Mouse (Mus musculus) lung, postnatal 0 days (tissue): Measurements from ENCODE around the gene Arhgap10. TPM values are rescaled to one million over a fixed set of nuclear protein-coding genes. Genes with fewer than 3 reads are reported as not detected.
A peak's percentile ranks its signal among the peaks of the same experiment; 100 is the strongest.

ENCODE experiments used
- ATAC-seq: fragments of 200-750 bp; cut with Nextera tagmentation; 2 replicates; pipeline ENCODE4 v1.8.0; 2017; ENCODE audit warnings: moderate library complexity
- DNase-seq: peaks from one replicate; pipeline ENCODE4 v3.0.0-alpha.2; 2016; ENCODE audit warnings: low spot score
- H3K27ac ChIP-seq: fragments of 300-500 bp; sonication (generic); 2 replicates; pipeline ENCODE4 v1.5.1; 2014; ENCODE audit warnings: antibody characterized with exemption, mild to moderate bottlenecking, low read length, mixed read lengths
- H3K27me3 ChIP-seq: fragments of 300-500 bp; sonication (generic); replicated peaks from 2 replicates; pipeline ENCODE4 v1.6.1; 2014; ENCODE audit warnings: low read length, mixed read lengths; ENCODE audit not compliant: insufficient read depth
- H3K36me3 ChIP-seq: fragments of 300-500 bp; sonication (generic); 2 replicates; pipeline ENCODE4 v1.6.1; 2014; ENCODE audit warnings: low read length, mixed read lengths; ENCODE audit not compliant: insufficient read depth
- H3K4me1 ChIP-seq: fragments of 300-500 bp; sonication (generic); 2 replicates; pipeline ENCODE4 v1.6.1; 2014; ENCODE audit warnings: antibody characterized with exemption, low read depth, low read length, mixed read lengths; ENCODE audit not compliant: insufficient read depth
- H3K4me2 ChIP-seq: fragments of 300-500 bp; sonication (generic); replicated peaks from 2 replicates; pipeline ENCODE4 v1.6.1; 2014; ENCODE audit warnings: low read depth, mild to moderate bottlenecking, low read length, moderate library complexity, mixed read lengths
- H3K4me3 ChIP-seq: fragments of 300-500 bp; sonication (generic); 2 replicates; pipeline ENCODE4 v1.5.1; 2014; ENCODE audit warnings: low read depth, low read length
- H3K9ac ChIP-seq: fragments of 300-500 bp; sonication (generic); replicated peaks from 2 replicates; pipeline ENCODE4 v1.6.1; 2014; ENCODE audit warnings: low read depth, mild to moderate bottlenecking
- H3K9me3 ChIP-seq: fragments of 300-500 bp; sonication (generic); 2 replicates; pipeline ENCODE4 v1.6.1; 2016; ENCODE audit warnings: low read length, mixed read lengths
- CTCF ChIP-seq: IDR thresholded peaks from 2 replicates; pipeline ENCODE4 v1.5.1; 2016; ENCODE audit warnings: antibody characterized with exemption, mild to moderate bottlenecking
- EP300 ChIP-seq: IDR thresholded peaks from 2 replicates; pipeline ENCODE4 v1.6.1; 2016; ENCODE audit warnings: antibody characterized with exemption, mild to moderate bottlenecking, control low read depth
- WGBS: fragments of 180-500 bp; shearing (Covaris S2); extraction: QIAGEN DNeasy Blood & Tissue Kit; methylation state at CpG from one replicate; pipeline ENCODE4 v1.1.7; 2014; 5-methylcytosine and 5-hydroxymethylcytosine counted together
- polyA plus RNA-seq: library from polyadenylated mRNA; unstranded; fragments of >200 nt; fragmentation: Nextera tagmentation; extraction: Ambion mirVana; gene quantifications from 2 replicates; pipeline ENCODE4 v1.2.1, GENCODE M21; 2015

Gene Arhgap10
- polyA plus RNA-seq, 1 experiment from 2014 or later, result 15.9 TPM

- Histone ChIP-seq H3K27me3 (no peaks in the 10 kb centered on the region), H3K9me3 (no peaks in the 10 kb centered on the region), H3K36me3 (no peaks in the 10 kb centered on the region), H3K4me1 (no peaks in the 10 kb centered on the region), H3K4me2 (no peak overlapping the region), H3K9ac (no peak overlapping the region), H3K4me3 (no peak overlapping the region), H3K27ac (no peak overlapping the region)
- 71% methylated on average over 6 of the region's 6 CpGs for WGBS
- no peak for TF ChIP-seq CTCF
- TF ChIP-seq EP300, result no peak
- DNase-seq (no peak), ATAC-seq (no peak)
Observed at GRCm38 (mm10) chr8:77404017-77404416, 113.7 kb downstream of the Arhgap10 start.

GRCm38 (mm10) chr8:77401934-77402333, 115.8 kb downstream of the Arhgap10 start:
- no peak for ATAC-seq

GRCm38 (mm10) chr8:77401140-77401539, 116.6 kb downstream of the Arhgap10 start:
- peaks cover 7% of the 10 kb centered on the region; the same call in 1 of the 2 replicates for H3K36me3 ChIP-seq
- 95% methylated on average over 5 of the region's 5 CpGs for WGBS
- no peak overlapping the region for H3K4me2 ChIP-seq
- no peaks in the 10 kb centered on the region for H3K27me3 ChIP-seq
- H3K9me3 ChIP-seq, result 0 out of 2 replicates have a peak, but pooled peaks cover 11% of the 10 kb centered on the region
- no peak for DNase-seq
- H3K4me3 ChIP-seq, result no peak overlapping the region
- no peak overlapping the region for H3K9ac ChIP-seq
- ATAC-seq, result no peak
- TF ChIP-seq EP300, result no peak
- H3K27ac ChIP-seq, result no peak overlapping the region
- H3K4me1 ChIP-seq, result no peaks in the 10 kb centered on the region

More at GRCm38 (mm10) chr8:77401934-77402333, 115.8 kb downstream of the Arhgap10 start:
- no peaks in the 10 kb centered on the region for H3K27me3 ChIP-seq
- H3K9me3 ChIP-seq, result 0 out of 2 replicates have a peak, but pooled peaks cover 6% of the 10 kb centered on the region
- H3K4me2 ChIP-seq, result no peak overlapping the region
- H3K9ac ChIP-seq, result no peak overlapping the region
- H3K4me1 ChIP-seq, result no peaks in the 10 kb centered on the region
- WGBS, result 88% methylated on average over 3 of the region's 3 CpGs
- no peak overlapping the region for H3K27ac ChIP-seq
- TF ChIP-seq EP300, result no peak
- no peak for TF ChIP-seq CTCF
- peaks cover 1% of the 10 kb centered on the region; the same call in 1 of the 2 replicates for H3K36me3 ChIP-seq
- DNase-seq, result no peak
- no peak overlapping the region for H3K4me3 ChIP-seq

DNA sequence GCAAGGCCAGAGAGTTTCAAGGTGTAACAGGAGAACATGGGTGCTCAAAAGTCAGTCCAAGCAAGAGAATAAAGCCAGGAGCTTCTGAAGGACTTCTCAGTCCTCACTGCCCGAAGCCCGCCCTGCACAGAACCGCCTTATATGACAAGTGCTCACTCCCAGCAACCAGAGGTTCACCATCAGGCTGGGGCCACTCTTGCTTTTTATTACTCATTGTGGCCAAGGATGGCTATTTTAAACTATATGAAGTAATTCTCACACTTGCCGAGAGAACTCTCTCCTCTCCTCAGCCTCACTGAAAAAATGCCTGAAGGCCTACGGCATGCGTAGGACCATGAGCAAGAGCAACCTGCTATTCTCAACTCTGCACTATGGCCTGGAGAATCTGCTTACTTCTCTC, 133.7 kb downstream of the Arhgap10 start:
- Histone ChIP-seq H3K9ac (no peak overlapping the region), H3K4me2 (no peak overlapping the region), H3K27me3 (no peaks in the 10 kb centered on the region), H3K4me1 (no peaks in the 10 kb centered on the region), H3K4me3 (no peak overlapping the region), H3K9me3 (no peaks in the 10 kb centered on the region), H3K36me3 (peaks cover 4% of the 10 kb centered on the region; the same call in 1 of the 2 replicates), H3K27ac (no peak overlapping the region)
- DNase-seq, result no peak
- ATAC-seq, result no peak
- WGBS, result 94% methylated on average over 6 of the region's 6 CpGs
- no peak for TF ChIP-seq EP300
- TF ChIP-seq CTCF, result no peak

DNA sequence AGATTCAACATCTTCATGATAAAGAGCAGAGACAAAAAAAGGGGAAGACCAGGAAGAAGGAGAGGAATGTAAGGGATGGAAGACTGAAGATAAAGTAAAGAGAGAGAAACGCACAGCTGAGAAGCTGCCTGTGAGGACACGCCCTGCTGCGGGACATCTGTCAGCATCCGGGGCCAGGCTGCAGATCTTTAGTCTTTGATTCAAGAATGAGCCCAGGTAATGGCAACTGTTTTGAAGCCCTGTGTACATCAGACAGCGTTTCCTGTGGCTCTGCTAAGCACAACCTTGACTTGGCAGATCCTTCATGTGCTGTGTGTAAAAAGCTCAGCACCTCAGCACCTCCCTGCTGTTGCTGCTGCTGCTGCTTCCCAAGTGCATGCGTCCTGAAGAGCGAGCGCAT, 134.1 kb downstream of the Arhgap10 start:
- DNase-seq (no peak), ATAC-seq (no peak)
- H3K9ac ChIP-seq, result no peak overlapping the region
- no peak for TF ChIP-seq EP300
- TF ChIP-seq CTCF, result no peak
- no peak overlapping the region for H3K4me3 ChIP-seq
- no peaks in the 10 kb centered on the region for H3K9me3 ChIP-seq
- peaks cover 4% of the 10 kb centered on the region; the same call in 1 of the 2 replicates for H3K36me3 ChIP-seq
- no peaks in the 10 kb centered on the region for H3K27me3 ChIP-seq
- no peaks in the 10 kb centered on the region for H3K4me1 ChIP-seq
- WGBS, result 90% methylated on average over 8 of the region's 8 CpGs
- no peak overlapping the region for H3K27ac ChIP-seq
- H3K4me2 ChIP-seq, result no peak overlapping the region

DNA sequence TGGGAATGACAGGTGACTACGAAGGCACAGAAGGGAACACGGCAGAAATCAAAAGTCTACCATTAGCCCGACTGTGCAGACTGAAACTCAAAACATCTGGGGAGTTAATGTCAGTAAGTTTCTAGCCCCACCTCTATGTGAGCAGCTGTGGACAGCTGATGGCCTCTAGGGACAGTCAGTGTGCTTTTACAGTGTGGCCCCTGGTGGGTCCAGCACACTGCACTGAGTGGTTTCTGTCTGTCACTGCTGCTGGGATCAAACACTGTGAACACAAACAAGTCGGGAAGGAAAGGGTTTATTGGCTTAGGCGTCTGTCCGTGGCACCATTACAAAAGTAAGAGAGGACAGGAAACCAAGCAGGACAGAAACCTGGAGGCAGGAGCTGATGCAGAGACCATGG, 136.9 kb downstream of the Arhgap10 start:
- no peaks in the 10 kb centered on the region for H3K4me1 ChIP-seq
- no peaks in the 10 kb centered on the region for H3K9me3 ChIP-seq
- DNase-seq (no peak), ATAC-seq (no peak)
- H3K27ac ChIP-seq, result no peak overlapping the region
- H3K36me3 ChIP-seq, result peaks cover 4% of the 10 kb centered on the region; the same call in 1 of the 2 replicates
- TF ChIP-seq CTCF (no peak), EP300 (no peak)
- 58% methylated on average over 6 of the region's 6 CpGs for WGBS
- no peak overlapping the region for H3K9ac ChIP-seq
- H3K27me3 ChIP-seq, result no peaks in the 10 kb centered on the region
- H3K4me3 ChIP-seq, result no peak overlapping the region
- no peak overlapping the region for H3K4me2 ChIP-seq

DNA sequence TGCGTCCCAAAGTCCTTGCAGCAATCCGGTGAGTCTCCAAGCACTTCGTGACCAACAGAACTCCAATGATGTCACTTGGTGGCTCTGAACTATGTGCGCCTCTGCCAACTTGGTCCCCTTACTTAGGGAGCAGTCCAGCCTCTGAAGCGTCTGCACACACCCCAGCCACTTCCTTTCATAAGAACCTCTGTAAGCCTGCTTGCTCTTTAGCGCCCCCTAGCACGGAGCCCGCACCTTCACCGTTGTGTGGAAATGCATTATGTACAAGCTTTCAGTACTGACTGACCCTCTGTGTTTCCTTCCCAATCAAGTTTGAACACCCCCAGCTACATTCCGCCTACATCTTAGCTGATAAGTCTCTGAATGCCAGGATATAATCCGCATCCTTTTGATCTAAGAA, 138.5 kb downstream of the Arhgap10 start:
- TF ChIP-seq CTCF, result peak; percentile 67
- no peak for TF ChIP-seq EP300
- Histone ChIP-seq H3K9ac (no peak overlapping the region), H3K4me1 (no peaks in the 10 kb centered on the region), H3K4me3 (no peak overlapping the region), H3K4me2 (no peak overlapping the region), H3K27me3 (no peaks in the 10 kb centered on the region), H3K36me3 (peaks cover 4% of the 10 kb centered on the region; the same call in 1 of the 2 replicates), H3K9me3 (no peaks in the 10 kb centered on the region), H3K27ac (no peak overlapping the region)
- WGBS, result 66% methylated on average over 11 of the region's 11 CpGs
- DNase-seq, result peak; percentile 21
- ATAC-seq, result no peak
